In the genomic region with DNA sequence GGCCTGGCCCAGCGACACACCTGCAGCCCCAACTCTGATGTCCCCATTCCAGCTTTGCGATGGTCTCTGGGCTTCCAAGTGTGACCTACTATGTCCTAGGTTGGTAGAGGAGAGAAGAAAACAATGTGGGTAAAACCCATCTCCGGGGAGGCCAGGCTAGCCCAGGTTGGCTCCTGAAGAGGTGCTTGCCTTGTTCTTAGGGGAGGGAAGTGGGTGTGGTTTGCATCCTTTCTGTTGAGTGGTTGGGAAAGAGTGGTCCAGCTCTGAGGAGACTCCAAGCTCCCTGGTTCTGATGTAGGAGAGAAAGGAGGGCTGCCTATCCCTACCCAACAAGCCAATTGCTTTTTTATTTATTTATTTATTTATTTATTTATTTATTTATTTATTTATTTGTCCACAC, we compare ENCODE assay signal across 11 mouse cellular contexts. TPM values are rescaled to one million over a fixed set of nuclear protein-coding genes. Genes with fewer than 3 reads are reported as not detected.
DNase-seq lines count a peak whose midpoint lies in the region; ATAC-seq and TF ChIP-seq lines count a peak whose summit lies in the region.
"Had no signal": no experiment of that assay in that cellular context is flagged by ENCODE, and none has a peak within 500 bp of the region (broad histone marks: within the 10 kb centered on the region; RNA-seq: fewer than 3 reads in every experiment).

No protein-coding gene starts in this region.

- TF ChIP-seq CTCF in ES-Bruce4 (IDR thresholded peaks at IDR 0.05; ENCODE audit: low read depth, low read length) = no peak

- 0 out of 2 replicates have a peak overlapping the region, but pooled peaks have one; percentile 29 for H3K4me3 ChIP-seq in hindbrain, embryonic 13.5 days
- H3K4me3 ChIP-seq in hindbrain, embryonic 16.5 days (ENCODE audit: low read length) = no peak overlapping the region
- peak overlapping the region; percentile 23 for H3K4me3 ChIP-seq in ES-Bruce4 (ENCODE audit: low read depth, low read length)
- H3K4me3 ChIP-seq in embryonic facial prominence, embryonic 11.5 days (ENCODE audit: low read depth, low read length) = no peak overlapping the region
- no peak overlapping the region for H3K4me3 ChIP-seq in limb, embryonic 14.5 days (replicated peaks; ENCODE audit: low read length)

- WGBS in hindbrain, embryonic 13.5 days = 64% methylated on average over 3 of the region's 3 CpGs
- 55% methylated on average over 3 of the region's 3 CpGs for WGBS in hindbrain, embryonic 16.5 days
- 34% methylated on average over 3 of the region's 3 CpGs for WGBS in embryonic facial prominence, embryonic 11.5 days
- 37% methylated on average over 3 of the region's 3 CpGs for WGBS in limb, embryonic 14.5 days

- no peak for TF ChIP-seq EP300 in ES-Bruce4 (IDR thresholded peaks at IDR 0.05; ENCODE audit: insufficient read depth, low read depth, low read length)

- peak overlapping the region; percentile 65; the same call in 1 of the 2 replicates for H3K9ac ChIP-seq in hindbrain, embryonic 13.5 days
- no peak overlapping the region for H3K9ac ChIP-seq in hindbrain, embryonic 16.5 days (ENCODE audit: low read depth, low read length)
- H3K9ac ChIP-seq in ES-Bruce4 (ENCODE audit: low read depth, poor library complexity, severe bottlenecking) = peak overlapping the region; percentile 27
- no peak overlapping the region for H3K9ac ChIP-seq in embryonic facial prominence, embryonic 11.5 days (replicated peaks; ENCODE audit: low read length)
- H3K9ac ChIP-seq in limb, embryonic 14.5 days (ENCODE audit: low read depth, low read length, severe bottlenecking) = no peak overlapping the region

- no peak for DNase-seq in embryonic facial prominence, embryonic 11.5 days (ENCODE audit: low spot score)
- DNase-seq in limb, embryonic 14.5 days (ENCODE audit: low spot score) = no peak
- no peak for DNase-seq in left cerebral cortex, adult 9 months (ENCODE audit: low spot score in 2 of 2)
- no peak for DNase-seq in right cerebral cortex, postnatal 4 days
- DNase-seq: cerebellum, adult 9-10 months; heart, postnatal 4 days; layer of hippocampus, adult 9-11 months had no signal

- no peak overlapping the region for H3K27ac ChIP-seq in hindbrain, embryonic 13.5 days
- no peak overlapping the region for H3K27ac ChIP-seq in hindbrain, embryonic 16.5 days (ENCODE audit: low read depth, low read length)
- no peak overlapping the region for H3K27ac ChIP-seq in ES-Bruce4 (ENCODE audit: insufficient read depth, low read length)
- peak overlapping the region; percentile 60 for H3K27ac ChIP-seq in embryonic facial prominence, embryonic 11.5 days (replicated peaks; ENCODE audit: low read depth, low read length)
- peak overlapping the region; percentile 81 for H3K27ac ChIP-seq in limb, embryonic 14.5 days (replicated peaks; ENCODE audit: low read depth, low read length)

- TF ChIP-seq POLR2A in ES-Bruce4 (IDR thresholded peaks at IDR 0.05; ENCODE audit: insufficient read depth, low read length) = no peak
- TF ChIP-seq POLR2A in limb, embryonic 14.5 days (IDR thresholded peaks at IDR 0.05; ENCODE audit: borderline replicate concordance, extremely low read depth, insufficient read depth, insufficient read length) = no peak

- no peak for ATAC-seq in hindbrain, embryonic 13.5 days (ENCODE audit: low FRiP score)
- no peak for ATAC-seq in hindbrain, embryonic 16.5 days
- ATAC-seq in embryonic facial prominence, embryonic 11.5 days (replicated peaks; ENCODE audit: insufficient number of reproducible peaks, low FRiP score, low TSS enrichment, low read depth) = 0 out of 2 replicates have a peak, but pooled peaks have one; percentile 40
- no peak for ATAC-seq in limb, embryonic 14.5 days (ENCODE audit: low FRiP score, low read depth)
- no peak for ATAC-seq in megakaryocyte progenitor cell, adult 5-6 weeks (replicated peaks; ENCODE audit: poor library complexity)

- no peaks in the 10 kb centered on the region for H3K36me3 ChIP-seq in hindbrain, embryonic 13.5 days
- no peaks in the 10 kb centered on the region for H3K36me3 ChIP-seq in hindbrain, embryonic 16.5 days (ENCODE audit: control insufficient read depth, insufficient read depth, low read length)
- H3K36me3 ChIP-seq in ES-Bruce4 (ENCODE audit: control insufficient read depth, insufficient read depth, low read length, poor library complexity, severe bottlenecking) = no peaks in the 10 kb centered on the region
- no peaks in the 10 kb centered on the region for H3K36me3 ChIP-seq in embryonic facial prominence, embryonic 11.5 days (replicated peaks; ENCODE audit: control insufficient read depth, insufficient read depth, low read depth, low read length)
- H3K36me3 ChIP-seq in limb, embryonic 14.5 days (ENCODE audit: control insufficient read depth, insufficient read depth, low read length) = no peaks in the 10 kb centered on the region

- H3K9me3 ChIP-seq in hindbrain, embryonic 13.5 days = no peaks in the 10 kb centered on the region
- H3K9me3 ChIP-seq in hindbrain, embryonic 16.5 days (ENCODE audit: control insufficient read depth, low read length) = no peaks in the 10 kb centered on the region
- no peaks in the 10 kb centered on the region for H3K9me3 ChIP-seq in ES-Bruce4 (replicated peaks; ENCODE audit: control insufficient read depth, insufficient read depth, low read length, poor library complexity, severe bottlenecking)
- H3K9me3 ChIP-seq in embryonic facial prominence, embryonic 11.5 days (replicated peaks; ENCODE audit: control insufficient read depth, low read length) = no peaks in the 10 kb centered on the region
- no peaks in the 10 kb centered on the region for H3K9me3 ChIP-seq in limb, embryonic 14.5 days (ENCODE audit: control insufficient read depth, low read length)

- peaks cover 10% of the 10 kb centered on the region for H3K4me1 ChIP-seq in hindbrain, embryonic 13.5 days (replicated peaks)
- peaks cover 2% of the 10 kb centered on the region for H3K4me1 ChIP-seq in hindbrain, embryonic 16.5 days (ENCODE audit: control insufficient read depth, insufficient read depth, low read depth, low read length)
- peaks cover 2% of the 10 kb centered on the region for H3K4me1 ChIP-seq in ES-Bruce4 (ENCODE audit: control insufficient read depth, insufficient read depth, low read length)
- peaks cover 13% of the 10 kb centered on the region for H3K4me1 ChIP-seq in embryonic facial prominence, embryonic 11.5 days (ENCODE audit: control insufficient read depth, insufficient read depth, low read length)
- H3K4me1 ChIP-seq in limb, embryonic 14.5 days (ENCODE audit: control insufficient read depth, insufficient read depth, low read length) = peaks cover 25% of the 10 kb centered on the region

- H3K27me3 ChIP-seq in hindbrain, embryonic 13.5 days = peaks cover 32% of the 10 kb centered on the region
- peaks cover 8% of the 10 kb centered on the region; the same call in 1 of the 2 replicates for H3K27me3 ChIP-seq in hindbrain, embryonic 16.5 days (replicated peaks; ENCODE audit: control insufficient read depth, insufficient read depth, low read length)
- H3K27me3 ChIP-seq in ES-Bruce4 (ENCODE audit: control insufficient read depth, insufficient read depth, low read length, poor library complexity, severe bottlenecking) = no peaks in the 10 kb centered on the region
- no peaks in the 10 kb centered on the region for H3K27me3 ChIP-seq in embryonic facial prominence, embryonic 11.5 days (ENCODE audit: control insufficient read depth, insufficient read depth, low read length)
- no peaks in the 10 kb centered on the region for H3K27me3 ChIP-seq in limb, embryonic 14.5 days (ENCODE audit: control insufficient read depth, insufficient read depth, low read length)

- H3K4me2 ChIP-seq in hindbrain, embryonic 13.5 days = no peak overlapping the region
- no peak overlapping the region for H3K4me2 ChIP-seq in hindbrain, embryonic 16.5 days (ENCODE audit: low read length)
- no peak overlapping the region; the same call in 1 of the 2 replicates for H3K4me2 ChIP-seq in embryonic facial prominence, embryonic 11.5 days (ENCODE audit: low read depth, low read length)
- H3K4me2 ChIP-seq in limb, embryonic 14.5 days (replicated peaks; ENCODE audit: low read depth, low read length, severe bottlenecking) = peak overlapping the region; percentile 57; the same call in 1 of the 2 replicates

RNA-seq across cellular contexts. Expression of gene Prrx2, which starts 30.7 kb away (rescaled TPM):
- 3.0 and 3.8 TPM in 2 replicates for polyA plus RNA-seq in hindbrain, embryonic 13.5 days (2015; fragmentation: Nextera tagmentation; extraction: Ambion mirVana)
- polyA plus RNA-seq in hindbrain, embryonic 16.5 days (2015; fragmentation: Nextera tagmentation; extraction: Ambion mirVana) = 2.3 and 2.5 TPM in 2 replicates
- polyA plus RNA-seq in ES-Bruce4 (2011; ENCODE audit: insufficient read depth, insufficient read length, low read depth, missing spikeins) = 6.5 and 6.9 TPM in 2 replicates
- polyA plus RNA-seq in embryonic facial prominence, embryonic 11.5 days (2014; fragmentation: Nextera tagmentation; extraction: Ambion mirVana) = 106 and 109 TPM in 2 replicates
- polyA plus RNA-seq in limb, embryonic 14.5 days (2012; rRNA removed) = 176 and 268 TPM in 2 replicates
- polyA plus RNA-seq in limb, embryonic 14.5 days (2014; fragmentation: Nextera tagmentation; extraction: Ambion mirVana) = 93.1 and 112 TPM in 2 replicates
- total RNA-seq in megakaryocyte progenitor cell, adult 5-6 weeks (2015) = not detected in 2 replicates
- total RNA-seq in megakaryocyte progenitor cell, adult 5-6 weeks (2017) = not detected in 2 replicates

RNA-seq across cellular contexts. Expression of gene Asb6, which starts 35.3 kb away (rescaled TPM):
- polyA plus RNA-seq in hindbrain, embryonic 13.5 days (2015; fragmentation: Nextera tagmentation; extraction: Ambion mirVana) = 38.3 and 41.0 TPM in 2 replicates
- 44.9 and 47.2 TPM in 2 replicates for polyA plus RNA-seq in hindbrain, embryonic 16.5 days (2015; fragmentation: Nextera tagmentation; extraction: Ambion mirVana)
- 18.4 and 19.9 TPM in 2 replicates for polyA plus RNA-seq in ES-Bruce4 (2011; ENCODE audit: insufficient read depth, insufficient read length, low read depth, missing spikeins)
- 27.6 and 35.7 TPM in 2 replicates for polyA plus RNA-seq in embryonic facial prominence, embryonic 11.5 days (2014; fragmentation: Nextera tagmentation; extraction: Ambion mirVana)
- 36.8 and 48.7 TPM in 2 replicates for polyA plus RNA-seq in limb, embryonic 14.5 days (2012; rRNA removed)
- 29.5 and 31.8 TPM in 2 replicates for polyA plus RNA-seq in limb, embryonic 14.5 days (2014; fragmentation: Nextera tagmentation; extraction: Ambion mirVana)
- 8.2 and 11.0 TPM in 2 replicates for total RNA-seq in megakaryocyte progenitor cell, adult 5-6 weeks (2015)
- total RNA-seq in megakaryocyte progenitor cell, adult 5-6 weeks (2017) = 23.9 and 24.2 TPM in 2 replicates

RNA-seq across cellular contexts. Expression of gene Ntmt1, which starts 57.8 kb away (rescaled TPM):
- polyA plus RNA-seq in hindbrain, embryonic 13.5 days (2015; fragmentation: Nextera tagmentation; extraction: Ambion mirVana) = 108 and 115 TPM in 2 replicates
- 99.3 and 108 TPM in 2 replicates for polyA plus RNA-seq in hindbrain, embryonic 16.5 days (2015; fragmentation: Nextera tagmentation; extraction: Ambion mirVana)
- 42.6 and 46.3 TPM in 2 replicates for polyA plus RNA-seq in ES-Bruce4 (2011; ENCODE audit: insufficient read depth, insufficient read length, low read depth, missing spikeins)
- 98.9 and 101 TPM in 2 replicates for polyA plus RNA-seq in embryonic facial prominence, embryonic 11.5 days (2014; fragmentation: Nextera tagmentation; extraction: Ambion mirVana)
- 59.5 and 66.8 TPM in 2 replicates for polyA plus RNA-seq in limb, embryonic 14.5 days (2012; rRNA removed)
- 84.2 and 91.0 TPM in 2 replicates for polyA plus RNA-seq in limb, embryonic 14.5 days (2014; fragmentation: Nextera tagmentation; extraction: Ambion mirVana)
- total RNA-seq in megakaryocyte progenitor cell, adult 5-6 weeks (2015) = 15.4 and 20.2 TPM in 2 replicates
- 15.4 and 19.9 TPM in 2 replicates for total RNA-seq in megakaryocyte progenitor cell, adult 5-6 weeks (2017)

Comparison
In these comparisons a context has a peak if more than half of its experiments do, and no peak if none do; other contexts are left out.
1. H3K4me3 ChIP-seq: peak in hindbrain, embryonic 13.5 days (single experiment) and ES-Bruce4 (single experiment); none in hindbrain, embryonic 16.5 days (single experiment), embryonic facial prominence, embryonic 11.5 days (single experiment) and limb, embryonic 14.5 days (single experiment).
2. H3K9ac ChIP-seq: peak in hindbrain, embryonic 13.5 days (single experiment) and ES-Bruce4 (single experiment); none in hindbrain, embryonic 16.5 days (single experiment), embryonic facial prominence, embryonic 11.5 days (single experiment) and limb, embryonic 14.5 days (single experiment).
3. H3K27ac ChIP-seq: peak in embryonic facial prominence, embryonic 11.5 days (single experiment) and limb, embryonic 14.5 days (single experiment); none in hindbrain, embryonic 13.5 days (single experiment), hindbrain, embryonic 16.5 days (single experiment) and ES-Bruce4 (single experiment).
4. RNA of gene Prrx2, which starts 30.7 kb away (polyA plus RNA-seq): 93.1 to 268 TPM in limb, embryonic 14.5 days and 106 to 109 TPM in embryonic facial prominence, embryonic 11.5 days; 6.5 to 6.9 TPM in ES-Bruce4, 3.0 to 3.8 TPM in hindbrain, embryonic 13.5 days and 2.3 to 2.5 TPM in hindbrain, embryonic 16.5 days; every median in the first group is over 10 times any median in the second.